Mouse (Mus musculus) heart, adult 8-10 months (tissue): ENCODE data around the gene Gm36176. TPM values are rescaled to one million over a fixed set of nuclear protein-coding genes. Genes with fewer than 3 reads are reported as not detected.
"Not testable (repeated sequence)": the region's sequence is repeated elsewhere in the genome, so short reads cannot be mapped to it uniquely, and the experiment has no call there.

Source experiments
- DNase-seq: peaks from one replicate; pipeline ENCODE4 v3.0.0; 2022; ENCODE audit warnings: low spot score
- total RNA-seq, 4 experiments: library from RNA; stranded (reverse); gene quantifications; 2 replicates each; pipeline ENCODE4 v1.2.4; 2022

Gene Gm36176
- not detected for total RNA-seq

DNA sequence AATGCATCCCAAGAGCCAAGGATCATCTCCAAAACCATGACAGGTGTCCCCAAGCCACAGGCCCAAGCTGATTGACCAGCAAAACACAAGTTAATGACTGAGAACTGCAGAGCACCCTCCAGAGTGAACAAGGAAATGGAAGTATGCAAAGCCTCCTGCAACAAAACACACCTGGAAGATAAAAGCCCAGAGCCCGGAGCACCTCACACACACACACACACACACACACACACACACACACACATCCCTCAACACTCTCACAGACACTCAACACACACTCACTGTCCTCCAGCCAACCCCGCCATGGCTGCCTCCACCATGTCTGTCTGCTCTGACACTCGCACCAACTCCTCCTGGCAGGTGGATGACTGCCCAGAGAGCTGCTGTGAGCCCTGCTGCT lies at the start of gene Gm36176:
TSS of gene Gm36176 (plus strand) at position 301 of the 400 bp plus-strand sequence.
- no peak for DNase-seq

GRCm38 (mm10) chr10:77797677-77798076 lies 48.9 kb upstream of the Gm36176 start:
- no peak for DNase-seq

GRCm38 (mm10) chr10:77798164-77798920 lies 48.3 kb upstream of the Gm36176 start:
- DNase-seq, result not testable (repeated sequence)

- no peak for DNase-seq
These were observed 47.6 kb upstream of the Gm36176 start, which contains the start of gene Gm19668 for GRCm38 (mm10) chr10:77798921-77799508. Gene Gm19668, minus strand, starts transcription at chr10:77799133.

GRCm38 (mm10) chr10:77804095-77804494 lies 42.5 kb upstream of the Gm36176 start:
- no peak for DNase-seq

DNA sequence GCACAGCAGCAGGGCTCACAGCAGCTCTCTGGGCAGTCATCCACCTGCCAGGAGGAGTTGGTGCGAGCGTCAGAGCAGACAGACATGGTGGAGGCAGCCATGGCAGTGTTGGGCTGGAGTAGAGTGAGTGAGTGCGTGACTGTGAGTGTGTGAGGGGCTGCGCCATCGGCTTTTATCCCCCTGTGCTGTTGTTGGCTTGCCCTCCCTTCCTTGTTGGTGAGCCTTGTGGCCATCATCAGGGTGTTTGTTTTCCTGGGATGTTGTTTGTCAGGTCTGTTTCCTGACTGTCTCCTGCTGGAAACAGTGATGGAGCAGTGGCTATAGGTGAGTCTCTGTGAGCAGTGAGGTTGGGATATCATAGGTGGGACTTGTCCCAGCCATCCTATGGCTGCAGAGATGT lies 34.9 kb upstream of the Gm36176 start, which contains the start of gene Gm9507:
TSS of gene Gm9507 (minus strand) at position 101 of the 400 bp plus-strand sequence.
- DNase-seq, result no peak

DNA sequence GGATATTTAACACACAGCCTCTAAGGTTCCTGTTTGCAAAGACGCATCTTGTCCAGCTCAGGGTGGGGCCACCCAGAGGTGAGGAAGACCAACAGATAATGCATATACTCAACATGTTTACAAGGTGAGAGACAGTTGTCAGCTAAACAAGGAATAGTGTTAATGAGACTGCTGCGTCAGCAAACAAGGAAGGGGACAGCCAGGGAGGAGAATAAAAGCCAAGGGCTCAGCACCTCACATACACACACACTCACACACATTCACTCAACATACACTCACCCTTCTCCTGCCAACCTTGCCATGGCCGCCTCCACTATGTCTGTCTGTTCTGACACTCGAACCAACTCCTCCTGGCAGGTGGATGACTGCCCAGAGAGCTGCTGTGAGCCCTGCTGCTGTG lies 32.2 kb upstream of the Gm36176 start, which contains the start of gene Gm2696:
TSS of gene Gm2696 (plus strand) at position 301 of the 400 bp plus-strand sequence.
- no peak for DNase-seq

DNA sequence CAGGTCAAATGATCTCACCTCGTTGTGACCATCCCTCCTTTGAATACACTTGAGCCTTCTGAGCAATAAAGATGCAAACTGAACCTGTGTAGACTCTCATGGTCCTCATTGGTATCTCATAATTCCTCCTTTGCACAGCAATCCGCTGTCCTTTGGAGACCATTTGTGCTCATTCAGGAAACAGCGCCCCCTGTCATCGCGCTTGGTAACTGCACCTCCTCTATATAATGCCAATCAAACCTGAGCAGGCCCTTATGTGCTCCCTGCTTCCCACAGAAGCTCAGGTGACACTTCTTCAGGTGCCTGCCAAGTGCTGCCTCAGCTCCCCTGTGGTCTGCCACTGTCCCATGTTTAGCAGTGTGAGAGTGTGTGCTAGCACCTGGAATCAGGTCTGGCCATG lies 31.1 kb upstream of the Gm36176 start:
- no peak for DNase-seq

DNA sequence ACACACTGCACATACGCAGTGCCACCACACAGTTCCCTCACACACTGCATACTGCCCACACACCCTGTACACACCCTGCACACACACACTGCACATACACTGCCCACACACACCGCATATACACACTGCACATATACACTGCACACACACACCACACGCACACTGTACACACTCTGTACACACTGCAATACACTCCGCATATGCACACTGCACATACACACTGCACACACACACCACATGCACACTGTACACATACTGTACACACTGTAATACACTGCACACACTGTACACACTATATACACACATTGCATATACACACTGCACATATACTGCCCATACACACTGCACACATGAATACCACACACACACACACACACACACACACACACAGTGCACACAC lies 28.1 kb upstream of the Gm36176 start:
- DNase-seq, result no peak

DNA sequence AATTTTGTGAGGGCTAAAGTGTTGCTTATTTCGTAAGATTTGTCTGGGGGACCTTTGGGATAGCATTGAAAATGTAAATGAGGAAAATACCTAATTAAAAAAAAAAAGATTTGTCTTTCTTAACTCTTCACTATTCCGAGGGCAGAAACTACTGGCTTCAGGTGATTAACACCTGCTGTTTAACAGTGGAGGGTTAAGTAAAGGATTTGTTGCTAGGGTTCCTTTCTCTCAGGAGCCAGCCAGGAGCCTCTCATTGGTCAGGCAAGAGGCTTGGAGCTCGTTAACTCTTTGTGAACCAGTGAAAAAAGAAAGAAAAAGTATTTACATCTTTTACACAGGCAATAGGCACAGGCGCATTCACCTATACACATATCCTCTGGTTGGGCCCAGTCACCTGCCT lies 27.4 kb upstream of the Gm36176 start:
- no peak for DNase-seq

DNA sequence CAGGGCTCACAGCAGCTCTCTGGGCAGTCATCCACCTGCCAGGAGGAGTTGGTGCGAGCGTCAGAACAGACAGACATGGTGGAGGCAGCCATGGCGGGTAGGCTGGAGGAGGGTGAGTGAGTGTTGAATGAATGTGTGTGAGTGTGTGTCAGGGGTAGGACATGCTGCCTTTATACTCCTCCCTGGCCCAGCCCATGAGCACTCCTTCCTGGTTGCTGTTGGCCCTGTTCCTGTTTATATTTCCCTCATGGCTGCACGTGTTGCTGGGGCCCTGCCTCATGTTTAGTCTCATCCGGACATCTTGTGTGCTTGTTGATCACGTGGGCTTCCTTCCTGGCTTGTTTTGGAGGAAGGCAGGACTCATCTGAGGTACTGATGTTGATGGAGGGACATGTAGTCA lies 19.7 kb upstream of the Gm36176 start, which contains the start of gene Krtap10-4:
TSS of gene Krtap10-4 (minus strand) at position 145 of the 400 bp plus-strand sequence.
- no peak for DNase-seq

DNA sequence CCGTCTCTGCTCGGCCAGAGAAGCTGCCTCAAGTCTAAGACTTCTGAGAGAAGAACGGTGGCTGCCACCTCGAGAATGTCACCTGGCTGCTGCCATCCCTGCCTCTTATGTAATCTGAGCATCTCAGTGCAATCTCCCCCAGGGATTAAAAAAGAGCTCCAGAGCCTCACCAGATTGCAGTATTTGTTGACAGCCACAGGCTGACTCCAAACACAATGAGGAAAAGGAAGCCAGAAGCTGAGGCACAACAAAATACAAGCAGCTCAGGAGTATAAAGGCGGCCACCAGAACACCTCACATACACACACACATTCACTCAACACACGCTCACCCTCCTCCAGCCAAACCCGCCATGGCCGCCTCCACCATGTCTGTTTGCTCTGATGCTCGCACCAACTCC lies 11.0 kb upstream of the Gm36176 start, which contains the start of gene Krtap10-10:
TSS of gene Krtap10-10 (plus strand) at position 301 of the 400 bp plus-strand sequence.
- no peak for DNase-seq

- DNase-seq, result no peak
These were observed 7.6 kb upstream of the Gm36176 start for GRCm38 (mm10) chr10:77839006-77839405.

DNA sequence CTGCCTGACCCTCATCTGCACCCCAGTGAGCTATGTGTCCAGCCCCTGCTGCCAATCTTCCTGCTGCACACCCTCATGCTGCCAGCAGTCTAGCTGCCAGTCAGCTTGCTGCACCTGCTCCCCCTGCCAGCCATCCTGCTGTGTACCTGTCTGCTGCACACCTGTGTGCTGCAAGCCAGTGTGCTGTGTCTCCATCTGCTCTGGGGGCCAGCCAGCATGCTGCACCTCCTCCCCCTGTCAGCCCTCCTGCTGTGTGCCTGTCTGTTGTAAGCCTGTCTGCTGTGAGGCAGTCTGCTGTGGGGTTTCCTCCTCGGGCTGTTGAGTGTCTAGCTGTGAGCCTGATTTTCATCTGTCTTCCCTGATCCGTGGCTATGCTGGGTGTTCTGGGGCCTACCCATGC lies 358 bp downstream of the Gm36176 start:
- no peak for DNase-seq

GRCm38 (mm10) chr10:77847538-77847937 lies 935 bp downstream of the Gm36176 start:
- no peak for DNase-seq

- no peak for DNase-seq
These were observed 6.0 kb downstream of the Gm36176 start, which contains the start of gene Gm10318 for GRCm38 (mm10) chr10:77852559-77852958. Gene Gm10318, plus strand, starts transcription at chr10:77852859.

- DNase-seq, result no peak
These were observed 15.1 kb downstream of the Gm36176 start, which contains the start of gene Gm3285 for GRCm38 (mm10) chr10:77861675-77862074. Gene Gm3285, plus strand, starts transcription at chr10:77861975.

- DNase-seq, result peak; percentile 3
These were observed 17.6 kb downstream of the Gm36176 start for GRCm38 (mm10) chr10:77864067-77864761.

GRCm38 (mm10) chr10:77864762-77865143 lies 18.1 kb downstream of the Gm36176 start:
- DNase-seq, result no peak

- DNase-seq, result no peak
These were observed 20.9 kb downstream of the Gm36176 start for GRCm38 (mm10) chr10:77867546-77867945.

GRCm38 (mm10) chr10:77869651-77870050 lies 23.0 kb downstream of the Gm36176 start:
- DNase-seq, result no peak

GRCm38 (mm10) chr10:77878985-77879384 lies 32.4 kb downstream of the Gm36176 start:
- no peak for DNase-seq
